Mouse (Mus musculus): ENCODE data around the gene Nin. TPM values are rescaled to one million over a fixed set of nuclear protein-coding genes. Genes with fewer than 3 reads are reported as not detected.

The Nin gene
- polyA plus RNA-seq, 3 experiments from 2014 or later = 14.6 to 25.0 (median 24.6) TPM

- ATAC-seq = no peak
Observed at GRCm38 (mm10) chr12:70118721-70119345, 5.3 kb upstream of the Nin start.

DNA sequence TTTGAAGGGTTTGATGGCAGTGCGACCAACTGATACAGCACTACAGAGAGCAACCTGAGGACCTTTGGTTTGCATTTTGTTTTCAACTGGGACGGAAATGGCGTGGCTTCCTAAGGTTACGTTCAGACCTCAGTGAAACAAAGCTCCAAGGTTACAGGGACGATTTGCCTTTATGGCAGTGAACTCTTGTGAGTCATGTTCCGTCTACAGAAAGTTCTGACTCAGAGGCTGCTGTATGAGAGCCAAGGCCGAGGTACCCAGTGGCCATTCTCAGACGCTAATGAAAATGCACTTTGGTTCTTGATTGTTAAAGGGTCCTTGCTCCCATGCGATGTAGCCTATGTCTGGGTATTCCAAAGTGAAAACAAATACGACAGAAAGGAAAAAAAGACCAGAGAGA lies 3.6 kb upstream of the Nin start:
- no peak for ATAC-seq

- no peak for ATAC-seq
Observed at GRCm38 (mm10) chr12:70112090-70112383, 1.5 kb downstream of the Nin start.

- peak; percentile 72 for ATAC-seq
Observed at GRCm38 (mm10) chr12:70111367-70112089, 2.0 kb downstream of the Nin start.

DNA sequence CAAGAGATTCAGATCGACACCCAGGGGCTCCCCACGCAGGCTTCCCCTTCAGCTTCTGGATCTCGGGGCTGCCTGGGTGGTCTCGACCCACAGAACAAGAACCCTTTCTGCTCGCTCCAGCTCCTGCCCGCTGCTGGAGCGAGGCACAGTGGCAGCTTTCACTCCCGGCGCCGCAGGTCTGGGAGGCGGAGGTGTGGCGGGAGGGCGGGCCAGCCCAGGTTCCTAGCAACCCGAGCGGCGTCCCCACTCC lies 2.5 kb downstream of the Nin start:
- no peak for ATAC-seq

- peak; percentile 19 for ATAC-seq
Observed at GRCm38 (mm10) chr12:70110375-70111116, 3.0 kb downstream of the Nin start.

DNA sequence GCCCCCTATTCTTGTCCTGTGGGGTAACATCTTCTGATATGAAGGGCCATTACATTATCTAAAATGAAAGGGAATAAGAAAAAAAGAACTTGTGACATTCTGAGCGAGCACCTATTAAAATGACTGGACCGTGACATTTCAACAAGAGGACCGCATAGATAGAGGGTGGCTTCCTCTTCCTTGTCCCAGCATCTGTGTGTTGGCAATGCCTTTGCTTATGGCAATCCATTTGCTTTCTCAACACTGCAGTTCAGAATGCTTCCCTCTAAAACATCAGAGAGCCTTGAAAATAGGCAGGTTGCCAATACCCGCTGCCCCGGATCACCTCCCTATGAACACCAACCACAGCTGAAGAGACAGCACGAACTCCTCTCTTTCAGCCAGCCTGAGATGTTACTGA lies 3.6 kb downstream of the Nin start:
- ATAC-seq = no peak

DNA sequence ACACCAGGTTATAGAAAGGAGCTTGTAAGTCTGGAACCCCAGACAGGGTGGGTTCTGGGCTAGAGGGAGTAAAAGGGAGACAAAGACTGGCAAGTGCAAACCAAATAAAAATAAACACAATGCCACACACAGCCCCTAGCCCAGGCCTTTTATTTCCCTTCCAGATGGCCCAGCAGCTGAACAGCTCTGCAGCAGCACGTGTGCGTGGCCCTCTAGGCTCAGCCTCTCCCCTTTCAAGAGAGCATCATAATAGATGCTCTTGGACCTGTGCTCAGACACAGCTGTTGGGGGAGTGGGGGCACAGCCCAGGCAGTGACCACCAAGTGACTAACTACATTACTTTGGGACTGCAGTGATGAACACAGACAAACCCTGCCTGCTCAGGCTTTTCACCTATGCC lies 5.4 kb downstream of the Nin start:
- no peak for ATAC-seq

- ATAC-seq = no peak
Observed at GRCm38 (mm10) chr12:70106508-70106907, 7.0 kb downstream of the Nin start.

DNA sequence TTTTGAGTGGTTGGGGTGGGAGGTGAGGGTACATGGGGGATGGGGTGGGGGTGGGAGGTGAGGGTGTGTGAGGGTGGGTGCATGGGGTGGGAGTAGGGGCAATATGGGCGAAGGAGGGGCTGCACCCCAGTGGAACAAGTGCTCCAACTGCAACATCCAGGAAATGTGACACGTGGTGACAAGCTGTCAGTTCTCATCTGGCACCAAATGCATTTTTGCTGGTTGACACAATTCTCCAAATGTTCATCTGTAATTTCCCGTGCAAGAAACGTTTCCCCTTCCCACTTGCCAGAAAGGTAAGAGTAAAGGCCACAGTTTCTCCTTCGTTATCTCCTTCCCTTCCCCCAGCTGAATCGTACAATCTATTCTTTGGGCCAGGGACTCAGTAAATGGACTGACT lies 7.6 kb downstream of the Nin start:
- no peak for ATAC-seq

DNA sequence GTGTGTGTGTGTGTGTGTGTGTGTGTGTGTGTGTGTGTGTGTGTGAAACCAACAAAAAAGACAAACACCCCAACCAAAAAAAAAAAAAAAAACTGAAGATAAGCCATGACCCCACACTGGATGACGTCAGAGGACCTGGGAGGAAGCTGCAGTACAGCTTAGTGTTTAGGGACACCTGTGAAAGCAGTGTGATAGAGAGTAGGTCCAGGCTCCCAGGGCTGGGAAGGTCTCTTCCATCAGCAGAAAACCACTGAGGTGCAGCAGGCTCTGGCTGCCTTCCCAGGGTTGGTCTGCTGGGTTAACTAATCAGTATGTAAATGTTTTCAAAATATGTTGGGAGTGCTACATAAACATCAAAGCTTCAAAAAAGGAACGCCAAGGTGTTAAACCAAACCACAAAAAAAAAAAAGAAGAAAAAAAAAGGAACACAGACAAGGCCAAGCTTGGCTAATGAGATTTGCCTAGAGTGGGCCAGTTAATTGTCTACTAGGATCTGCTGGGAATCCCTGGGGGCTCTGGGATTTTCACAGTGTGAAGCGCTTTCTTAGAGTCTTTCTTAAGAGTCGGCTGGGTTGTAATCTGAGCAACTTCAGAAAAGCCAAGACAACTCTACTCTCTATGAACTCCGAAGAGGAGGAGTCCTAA lies 8.6 kb downstream of the Nin start:
- peak; percentile 53 for ATAC-seq

GRCm38 (mm10) chr12:70104199-70104598 lies 9.3 kb downstream of the Nin start:
- no peak for ATAC-seq

DNA sequence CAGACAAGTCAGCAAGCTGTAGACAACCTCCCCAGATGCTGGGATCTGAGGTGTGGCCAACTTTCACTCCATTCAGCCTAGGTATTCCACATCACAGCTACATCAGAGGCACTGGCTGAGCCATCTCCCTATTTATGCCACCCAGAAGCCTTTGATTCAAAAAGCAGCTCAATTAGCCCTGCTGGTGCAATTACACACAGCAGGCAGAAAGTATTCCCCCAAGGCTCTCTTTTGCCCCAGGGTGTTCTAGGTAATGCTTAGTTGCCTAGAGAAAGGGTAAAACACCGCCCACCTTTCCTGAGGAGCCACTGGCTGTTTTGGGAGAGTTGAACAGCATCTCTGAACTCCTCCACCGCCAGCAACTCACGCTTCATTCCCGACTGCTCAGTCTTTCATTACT lies 10.3 kb downstream of the Nin start:
- no peak for ATAC-seq

DNA sequence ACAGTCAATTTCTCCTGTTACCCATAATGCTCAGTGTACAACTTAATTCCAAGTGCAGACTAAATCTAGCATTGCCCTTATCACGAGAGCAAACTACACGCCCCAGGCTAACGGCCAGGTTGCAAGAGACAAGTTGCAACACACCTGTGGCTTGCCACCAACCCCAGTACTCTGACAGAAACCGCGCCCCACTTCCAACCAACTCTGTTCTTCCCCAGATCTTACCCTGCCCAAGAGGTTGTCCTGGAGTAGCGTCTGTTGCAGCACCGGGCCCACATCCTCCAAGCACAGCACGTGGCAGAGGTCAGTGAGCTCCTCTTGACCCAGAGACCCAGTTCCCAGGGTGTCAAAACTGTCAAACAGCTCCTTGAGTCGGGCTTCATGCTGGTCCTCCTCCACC lies 11.1 kb downstream of the Nin start:
- no peak for ATAC-seq

GRCm38 (mm10) chr12:70101823-70102222 lies 11.7 kb downstream of the Nin start:
- ATAC-seq = no peak

- ATAC-seq = no peak
Observed at GRCm38 (mm10) chr12:70097901-70098300, 15.6 kb downstream of the Nin start.

GRCm38 (mm10) chr12:70097316-70097715 lies 16.2 kb downstream of the Nin start:
- no peak for ATAC-seq

- ATAC-seq = no peak
Observed at GRCm38 (mm10) chr12:70093266-70093893, 20.1 kb downstream of the Nin start.

- no peak for ATAC-seq
Observed at GRCm38 (mm10) chr12:70088297-70088696, 25.2 kb downstream of the Nin start.

- no peak for ATAC-seq
Observed at GRCm38 (mm10) chr12:70085351-70085750, 28.2 kb downstream of the Nin start.

DNA sequence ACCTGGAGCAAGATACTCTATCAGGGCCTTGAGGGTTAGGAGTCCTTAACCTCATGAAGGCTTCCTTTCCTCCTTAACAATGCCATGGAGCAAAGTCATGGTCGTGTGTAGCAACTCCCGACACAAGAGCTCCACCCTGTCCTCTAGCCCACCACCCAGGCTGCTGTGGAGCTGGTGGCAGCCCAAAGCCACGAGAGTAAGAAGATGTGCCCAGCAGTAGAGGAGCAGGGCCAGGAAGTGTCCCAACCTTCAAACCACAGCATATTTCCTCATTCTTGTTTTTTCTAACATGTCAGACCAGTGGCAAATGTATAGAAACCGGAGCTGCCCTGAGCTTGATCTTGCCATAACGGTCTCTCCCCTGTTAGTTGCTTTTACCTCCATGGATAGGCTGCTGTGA lies 29.3 kb downstream of the Nin start:
- no peak for ATAC-seq

- ATAC-seq = no peak
Observed at GRCm38 (mm10) chr12:70083737-70084136, 29.8 kb downstream of the Nin start.

DNA sequence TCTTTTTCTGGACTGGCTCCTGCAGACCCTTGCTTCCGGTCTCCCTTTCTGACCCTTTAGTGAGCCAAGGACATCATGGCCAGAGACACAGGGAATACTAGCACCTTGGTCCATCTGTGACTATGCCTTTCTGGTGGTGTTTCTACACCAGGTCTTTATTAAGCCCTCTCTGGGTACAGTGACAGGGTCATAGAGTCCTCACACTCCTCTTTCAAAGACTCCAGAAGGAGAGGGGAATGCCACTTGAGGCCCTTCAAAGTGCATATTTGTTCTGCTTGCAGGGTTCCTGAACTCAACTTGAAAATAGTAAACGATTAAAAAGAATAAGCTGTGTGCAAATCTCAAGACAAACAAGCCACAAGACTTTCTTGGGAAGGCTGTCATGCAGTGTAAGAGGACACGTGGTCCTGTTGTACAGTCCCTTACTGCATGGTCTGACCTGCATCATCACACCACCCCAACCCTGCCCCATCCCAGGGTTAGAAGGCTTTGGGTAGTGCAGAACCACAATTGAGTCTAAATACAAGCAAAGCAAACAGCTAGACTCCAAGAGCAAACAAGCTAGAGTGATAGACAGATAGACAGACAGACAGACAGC lies 30.5 kb downstream of the Nin start:
- no peak for ATAC-seq

All from inflammation-experienced regulatory T-cells, adult 6 months (primary cell).